Mouse (Mus musculus) forebrain, embryonic 16.5 days (tissue): Measurements from ENCODE around the gene Slc25a44. TPM values are rescaled to one million over a fixed set of nuclear protein-coding genes. Genes with fewer than 3 reads are reported as not detected.

Experiments
- ATAC-seq: fragments of 200-750 bp; cut with Nextera tagmentation; 2 replicates; pipeline ENCODE4 v1.8.0; 2017; ENCODE audit warnings: mild to moderate bottlenecking, moderate library complexity
- H3K27ac ChIP-seq: fragments of 300-500 bp; sonication (generic); 2 replicates; pipeline ENCODE4 v1.5.1; 2014; ENCODE audit warnings: low read length, control low read depth
- H3K27me3 ChIP-seq: fragments of 300-500 bp; sonication (generic); replicated peaks from 2 replicates; pipeline ENCODE4 v1.6.1; 2014; ENCODE audit warnings: low read length; ENCODE audit not compliant: control insufficient read depth, insufficient read depth
- H3K36me3 ChIP-seq: fragments of 300-500 bp; sonication (generic); 2 replicates; pipeline ENCODE4 v1.6.1; 2014; ENCODE audit not compliant: control insufficient read depth, insufficient read depth
- H3K4me1 ChIP-seq: fragments of 300-500 bp; sonication (generic); replicated peaks from 2 replicates; pipeline ENCODE4 v1.6.1; 2014; ENCODE audit warnings: low read length; ENCODE audit not compliant: control insufficient read depth, insufficient read depth
- H3K4me2 ChIP-seq: fragments of 300-500 bp; sonication (generic); 2 replicates; pipeline ENCODE4 v1.6.1; 2014; ENCODE audit warnings: mild to moderate bottlenecking, low read length, control low read depth
- H3K4me3 ChIP-seq: fragments of 300-500 bp; sonication (generic); replicated peaks from 2 replicates; pipeline ENCODE4 v1.5.1; 2014; ENCODE audit warnings: mild to moderate bottlenecking, low read length, control low read depth
- H3K9ac ChIP-seq: fragments of 300-500 bp; sonication (generic); replicated peaks from 2 replicates; pipeline ENCODE4 v1.6.1; 2014; ENCODE audit warnings: low read depth, low read length, control low read depth
- H3K9me3 ChIP-seq: fragments of 300-500 bp; sonication (generic); 2 replicates; pipeline ENCODE4 v1.6.1; 2016; ENCODE audit warnings: low read length; ENCODE audit not compliant: control insufficient read depth
- WGBS: fragments of 180-500 bp; shearing (Covaris S2); extraction: QIAGEN DNeasy Blood & Tissue Kit; methylation state at CpG from one replicate; pipeline ENCODE4 v1.1.7; 2014; 5-methylcytosine and 5-hydroxymethylcytosine counted together
- polyA plus RNA-seq: library from polyadenylated mRNA; unstranded; fragments of >200 nt; fragmentation: Nextera tagmentation; extraction: Ambion mirVana; gene quantifications from 2 replicates; pipeline ENCODE4 v1.2.1, GENCODE M21; 2015

The Slc25a44 gene
- polyA plus RNA-seq, 1 experiment from 2014 or later = 37.1 TPM

GRCm38 (mm10) chr3:88409741-88410644 is 14.9 kb downstream of the Slc25a44 start, which contains the start of gene Pmf1:
Pmf1 (minus strand) TSS chr3:88410331.
- no peaks in the 10 kb centered on the region for H3K9me3 ChIP-seq
- peak within 1 kb of the TSS; percentile 86 for H3K4me3 ChIP-seq
- H3K27me3 ChIP-seq = no peaks in the 10 kb centered on the region
- peak; percentile 94 for ATAC-seq
- under 1% methylated on average over 54 of the region's 54 CpGs for WGBS
- H3K36me3 ChIP-seq = no peaks in the 10 kb centered on the region; the same call in 1 of the 2 replicates
- H3K4me1 ChIP-seq = peaks cover 20% of the 10 kb centered on the region
- H3K9ac ChIP-seq = peak within 1 kb of the TSS; percentile 88
- H3K4me2 ChIP-seq = peak within 1 kb of the TSS; percentile 72
- peak within 1 kb of the TSS; percentile 87 for H3K27ac ChIP-seq

GRCm38 (mm10) chr3:88408953-88409352 is 16.0 kb downstream of the Slc25a44 start:
- Histone ChIP-seq H3K36me3 (no peaks in the 10 kb centered on the region; the same call in 1 of the 2 replicates), H3K4me1 (peaks cover 20% of the 10 kb centered on the region), H3K9ac (peak overlapping the region; percentile 88), H3K4me2 (peak overlapping the region; percentile 72), H3K4me3 (no peak overlapping the region; the same call in 1 of the 2 replicates), H3K9me3 (no peaks in the 10 kb centered on the region), H3K27ac (no peak overlapping the region), H3K27me3 (no peaks in the 10 kb centered on the region)
- 62% methylated on average over 5 of the region's 5 CpGs for WGBS
- ATAC-seq = no peak

GRCm38 (mm10) chr3:88407529-88407928 is 17.4 kb downstream of the Slc25a44 start:
- Histone ChIP-seq H3K9me3 (no peaks in the 10 kb centered on the region), H3K9ac (no peak overlapping the region), H3K4me3 (no peak overlapping the region), H3K27me3 (no peaks in the 10 kb centered on the region), H3K4me1 (peaks cover 20% of the 10 kb centered on the region), H3K27ac (no peak overlapping the region), H3K36me3 (no peaks in the 10 kb centered on the region), H3K4me2 (no peak overlapping the region)
- no peak for ATAC-seq
- WGBS = 58% methylated on average over 7 of the region's 7 CpGs

GRCm38 (mm10) chr3:88407090-88407489 is 17.8 kb downstream of the Slc25a44 start:
- Histone ChIP-seq H3K9me3 (no peaks in the 10 kb centered on the region), H3K4me3 (no peak overlapping the region), H3K9ac (no peak overlapping the region), H3K27me3 (no peaks in the 10 kb centered on the region), H3K4me1 (peaks cover 20% of the 10 kb centered on the region), H3K4me2 (no peak overlapping the region), H3K27ac (no peak overlapping the region), H3K36me3 (no peaks in the 10 kb centered on the region)
- ATAC-seq = 0 out of 2 replicates have a peak, but pooled peaks have one; percentile 24
- 0% methylated on average over 2 of the region's 2 CpGs for WGBS

- Histone ChIP-seq H3K4me3 (no peak overlapping the region), H3K9ac (no peak overlapping the region), H3K27me3 (no peaks in the 10 kb centered on the region), H3K4me1 (peaks cover 3% of the 10 kb centered on the region; the same call in 1 of the 2 replicates), H3K4me2 (no peak overlapping the region), H3K36me3 (no peaks in the 10 kb centered on the region), H3K9me3 (no peaks in the 10 kb centered on the region), H3K27ac (no peak overlapping the region)
- ATAC-seq = no peak
- 92% methylated on average over 10 of the region's 10 CpGs for WGBS
Observed at GRCm38 (mm10) chr3:88403522-88404230, 21.3 kb downstream of the Slc25a44 start.

- Histone ChIP-seq H3K36me3 (no peaks in the 10 kb centered on the region), H3K4me2 (no peak overlapping the region), H3K4me3 (no peak overlapping the region), H3K27ac (no peak overlapping the region), H3K9ac (no peak overlapping the region), H3K4me1 (no peaks in the 10 kb centered on the region), H3K27me3 (no peaks in the 10 kb centered on the region), H3K9me3 (no peaks in the 10 kb centered on the region)
- ATAC-seq = no peak
- 89% methylated on average over 2 of the region's 2 CpGs for WGBS
Observed at GRCm38 (mm10) chr3:88398666-88399065, 26.3 kb downstream of the Slc25a44 start.

- Histone ChIP-seq H3K9me3 (no peaks in the 10 kb centered on the region), H3K4me3 (no peak overlapping the region), H3K36me3 (no peaks in the 10 kb centered on the region), H3K9ac (no peak overlapping the region), H3K4me1 (no peaks in the 10 kb centered on the region), H3K27me3 (no peaks in the 10 kb centered on the region), H3K27ac (no peak overlapping the region), H3K4me2 (no peak overlapping the region)
- no peak for ATAC-seq
- 95% methylated on average over 8 of the region's 8 CpGs for WGBS
Observed at GRCm38 (mm10) chr3:88395742-88396141, 29.2 kb downstream of the Slc25a44 start.

GRCm38 (mm10) chr3:88395288-88395687 is 29.7 kb downstream of the Slc25a44 start:
- WGBS = 95% methylated on average over 6 of the region's 6 CpGs
- Histone ChIP-seq H3K9ac (no peak overlapping the region), H3K4me2 (no peak overlapping the region), H3K4me1 (no peaks in the 10 kb centered on the region), H3K4me3 (no peak overlapping the region), H3K36me3 (no peaks in the 10 kb centered on the region), H3K9me3 (no peaks in the 10 kb centered on the region), H3K27ac (no peak overlapping the region), H3K27me3 (no peaks in the 10 kb centered on the region)
- ATAC-seq = no peak

GRCm38 (mm10) chr3:88393776-88394375 is 31.1 kb downstream of the Slc25a44 start:
- H3K27me3 ChIP-seq = no peaks in the 10 kb centered on the region
- no peak for ATAC-seq

More at GRCm38 (mm10) chr3:88393776-88394375, 31.1 kb downstream of the Slc25a44 start:
- Histone ChIP-seq H3K4me1 (no peaks in the 10 kb centered on the region), H3K9ac (no peak overlapping the region), H3K27ac (no peak overlapping the region), H3K9me3 (no peaks in the 10 kb centered on the region), H3K4me3 (no peak overlapping the region), H3K36me3 (no peaks in the 10 kb centered on the region), H3K4me2 (no peak overlapping the region)
- 86% methylated on average over 9 of the region's 9 CpGs for WGBS
